Mouse (Mus musculus): Measurements from ENCODE around the gene Syn3.
A peak's percentile ranks its signal among the peaks of the same experiment; 100 is the strongest.

Syn3 gene

GRCm38 (mm10) chr10:86367346-86367745 is 131.3 kb downstream of the Syn3 start:
- no peak for DNase-seq

- no peak for DNase-seq
These were observed 133.0 kb downstream of the Syn3 start for GRCm38 (mm10) chr10:86365632-86366092.

GRCm38 (mm10) chr10:86363669-86364309 is 134.9 kb downstream of the Syn3 start:
- no peak for DNase-seq

GRCm38 (mm10) chr10:86359699-86360098 is 139.0 kb downstream of the Syn3 start:
- no peak for DNase-seq

- DNase-seq: no peak
These were observed 139.5 kb downstream of the Syn3 start for GRCm38 (mm10) chr10:86359208-86359607.

GRCm38 (mm10) chr10:86358307-86358975 is 140.3 kb downstream of the Syn3 start:
- DNase-seq: no peak

- DNase-seq: peak; percentile 6
These were observed 141.7 kb downstream of the Syn3 start for GRCm38 (mm10) chr10:86356819-86357563.

GRCm38 (mm10) chr10:86352521-86352920 is 146.2 kb downstream of the Syn3 start:
- DNase-seq: no peak

- DNase-seq: no peak
These were observed 147.4 kb downstream of the Syn3 start for GRCm38 (mm10) chr10:86351287-86351686.

GRCm38 (mm10) chr10:86346235-86346840 is 152.4 kb downstream of the Syn3 start:
- no peak for DNase-seq

- no peak for DNase-seq
These were observed 153.1 kb downstream of the Syn3 start for GRCm38 (mm10) chr10:86345645-86346044.

GRCm38 (mm10) chr10:86344654-86345053 is 154.0 kb downstream of the Syn3 start:
- no peak for DNase-seq

- no peak for DNase-seq
These were observed 154.8 kb downstream of the Syn3 start for GRCm38 (mm10) chr10:86343931-86344330.

- DNase-seq: no peak
These were observed 155.3 kb downstream of the Syn3 start for GRCm38 (mm10) chr10:86343362-86343761.

GRCm38 (mm10) chr10:86342713-86343112 is 156.0 kb downstream of the Syn3 start:
- no peak for DNase-seq

GRCm38 (mm10) chr10:86342151-86342550 is 156.5 kb downstream of the Syn3 start:
- DNase-seq: no peak

- DNase-seq: no peak
These were observed 157.1 kb downstream of the Syn3 start for GRCm38 (mm10) chr10:86341589-86341988.

GRCm38 (mm10) chr10:86340991-86341527 is 157.6 kb downstream of the Syn3 start:
- DNase-seq: no peak

- no peak for DNase-seq
These were observed 158.3 kb downstream of the Syn3 start for GRCm38 (mm10) chr10:86340421-86340820.

GRCm38 (mm10) chr10:86339649-86340379 is 158.9 kb downstream of the Syn3 start:
- no peak for DNase-seq

GRCm38 (mm10) chr10:86339121-86339520 is 159.6 kb downstream of the Syn3 start:
- no peak for DNase-seq

GRCm38 (mm10) chr10:86338121-86338715 is 160.5 kb downstream of the Syn3 start:
- no peak for DNase-seq
